ENCODE assay signal across 9 mouse cellular contexts in the genomic region with DNA sequence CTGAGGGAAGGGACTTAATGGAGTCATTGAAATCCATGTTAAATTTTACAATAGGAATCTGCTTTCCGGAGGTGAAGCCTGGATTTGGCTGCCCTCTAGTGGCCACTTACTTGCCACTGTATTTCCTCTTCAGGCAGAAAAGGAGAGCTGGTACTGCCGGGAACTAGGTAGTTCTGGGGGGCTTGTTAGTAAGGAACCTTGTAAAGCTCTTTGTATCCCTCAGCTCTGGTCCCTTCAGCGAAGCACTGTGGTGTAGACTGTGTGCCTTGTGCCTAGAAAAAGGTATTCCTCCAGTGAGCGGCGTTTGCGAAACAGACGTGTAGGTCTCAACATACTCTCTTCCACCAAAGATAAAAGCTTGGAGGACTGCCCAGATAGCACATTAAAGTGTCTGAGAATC. TPM values are rescaled to one million over a fixed set of nuclear protein-coding genes. Genes with fewer than 3 reads are reported as not detected.
A peak's percentile ranks its signal among the peaks of the same experiment; 100 is the strongest.
DNase-seq lines count a peak whose midpoint lies in the region; ATAC-seq and TF ChIP-seq lines count a peak whose summit lies in the region.
"Had no signal": no experiment of that assay in that cellular context is flagged by ENCODE, and none has a peak within 500 bp of the region (broad histone marks: within the 10 kb centered on the region; RNA-seq: fewer than 3 reads in every experiment).

No protein-coding gene starts in this region.

- H3K9me3 ChIP-seq in liver, postnatal 0 days (ENCODE audit: low read length), result no peaks in the 10 kb centered on the region
- H3K9me3 ChIP-seq in neural tube, embryonic 15.5 days (replicated peaks), result no peaks in the 10 kb centered on the region
- H3K9me3 ChIP-seq: stomach, embryonic 15.5 days had no signal

- DNase-seq in A20 (ENCODE audit: low read depth, low spot score), result peak; percentile 55
- peak; percentile 43 for DNase-seq in Muller cell, postnatal 12 days (ENCODE audit: inconsistent ontology term)
- peak; percentile 46 to 63 for DNase-seq in cerebellum, postnatal 4 days (ENCODE audit: low spot score in 2 of 2)
- peak; percentile 38 to 57 for DNase-seq in gastrocnemius, postnatal 4 days (ENCODE audit: low spot score in 2 of 2)
- peak; percentile 66 for DNase-seq in kidney, adult 9 months
- DNase-seq in liver, postnatal 0 days, result peak; percentile 64
- no peak for DNase-seq in urinary bladder, postnatal 10 days (ENCODE audit: low spot score)

- ATAC-seq in liver, postnatal 0 days, result no peak
- peak; percentile 27; the same call in 1 of the 2 replicates for ATAC-seq in neural tube, embryonic 15.5 days (ENCODE audit: low FRiP score)

- no peak overlapping the region for H3K9ac ChIP-seq in liver, postnatal 0 days (replicated peaks)
- H3K9ac ChIP-seq in neural tube, embryonic 15.5 days (replicated peaks), result no peak overlapping the region
- H3K9ac ChIP-seq: stomach, embryonic 15.5 days had no signal

- H3K36me3 ChIP-seq in liver, postnatal 0 days (replicated peaks; ENCODE audit: insufficient read depth, low read length), result no peaks in the 10 kb centered on the region
- no peaks in the 10 kb centered on the region for H3K36me3 ChIP-seq in neural tube, embryonic 15.5 days
- H3K36me3 ChIP-seq: stomach, embryonic 15.5 days had no signal

- WGBS in liver, postnatal 0 days (ENCODE audit: insufficient replicate concordance), result 34% methylated on average over 7 of the region's 7 CpGs
- 46% methylated on average over 7 of the region's 7 CpGs for WGBS in neural tube, embryonic 15.5 days

- no peak for TF ChIP-seq EP300 in liver, postnatal 0 days (IDR thresholded peaks at IDR 0.05; ENCODE audit: low read depth)

- H3K4me2 ChIP-seq in liver, postnatal 0 days (ENCODE audit: low read depth, low read length), result no peak overlapping the region
- no peak overlapping the region for H3K4me2 ChIP-seq in neural tube, embryonic 15.5 days
- H3K4me2 ChIP-seq: stomach, embryonic 15.5 days had no signal

- TF ChIP-seq CTCF in liver, postnatal 0 days (IDR thresholded peaks at IDR 0.05; ENCODE audit: low read depth), result peak; percentile 83

- no peak overlapping the region for H3K4me3 ChIP-seq in liver, postnatal 0 days (ENCODE audit: low read depth, low read length)
- no peak overlapping the region for H3K4me3 ChIP-seq in neural tube, embryonic 15.5 days (replicated peaks)
- H3K4me3 ChIP-seq: stomach, embryonic 15.5 days had no signal

- peaks cover under 1% of the 10 kb centered on the region; the same call in 1 of the 2 replicates for H3K27me3 ChIP-seq in liver, postnatal 0 days (ENCODE audit: insufficient read depth, low read length)
- peaks cover 10% of the 10 kb centered on the region; the same call in 1 of the 2 replicates for H3K27me3 ChIP-seq in neural tube, embryonic 15.5 days (replicated peaks)
- H3K27me3 ChIP-seq: stomach, embryonic 15.5 days had no signal

- H3K4me1 ChIP-seq in liver, postnatal 0 days (ENCODE audit: insufficient read depth), result no peaks in the 10 kb centered on the region
- H3K4me1 ChIP-seq in neural tube, embryonic 15.5 days, result 0 out of 2 replicates have a peak, but pooled peaks cover 4% of the 10 kb centered on the region

- no peak overlapping the region for H3K27ac ChIP-seq in liver, postnatal 0 days (ENCODE audit: low read depth)
- H3K27ac ChIP-seq in neural tube, embryonic 15.5 days (replicated peaks), result no peak overlapping the region
- H3K27ac ChIP-seq: stomach, embryonic 15.5 days had no signal

RNA-seq across cellular contexts. Expression of gene Hrasls5, which starts 5.4 kb away (rescaled TPM):
- not detected for total RNA-seq in gastrocnemius, postnatal 4 days (2021)
- polyA plus RNA-seq in liver, postnatal 0 days (2015; fragmentation: Nextera tagmentation; extraction: Ambion mirVana), result not detected in 2 replicates
- not detected in 2 replicates for polyA plus RNA-seq in neural tube, embryonic 15.5 days (2015; fragmentation: Nextera tagmentation; extraction: Ambion mirVana)
- polyA plus RNA-seq: stomach, embryonic 15.5 days had no signal

RNA-seq across cellular contexts. Expression of gene Lgals12, which starts 10.7 kb away (rescaled TPM):
- 1 to 10 TPM; 3.0 to 5.7 TPM for total RNA-seq in gastrocnemius, postnatal 4 days (2021)
- polyA plus RNA-seq in liver, postnatal 0 days (2015; fragmentation: Nextera tagmentation; extraction: Ambion mirVana), result not detected in 2 replicates
- 0.15 and 0.26 TPM in 2 replicates for polyA plus RNA-seq in neural tube, embryonic 15.5 days (2015; fragmentation: Nextera tagmentation; extraction: Ambion mirVana)
